Mouse (Mus musculus) spleen, adult 2 months (tissue): Measurements from ENCODE around the gene Cxcl9. TPM values are rescaled to one million over a fixed set of nuclear protein-coding genes. Genes with fewer than 3 reads are reported as not detected.

Experiments
- DNase-seq, 2 experiments: peaks; one replicate each; pipeline versions ENCODE4 v3.0.0 to v3.0.0-alpha.2; 2012 to 2021; ENCODE audit warnings: low spot score in 2 of 2, low read depth in 1 of 2
- H3K27ac ChIP-seq: fragments of 200-500 bp; 2 replicates; pipeline ENCODE4 v1.5.1; 2012; ENCODE audit warnings: low read length, inconsistent platforms; ENCODE audit not compliant: insufficient read depth
- H3K27me3 ChIP-seq: fragments of 200-500 bp; 2 replicates; pipeline ENCODE4 v1.6.1; 2012; ENCODE audit warnings: mild to moderate bottlenecking, moderate library complexity, low read length, inconsistent platforms; ENCODE audit not compliant: control insufficient read depth, insufficient read depth
- H3K36me3 ChIP-seq: fragments of 200-500 bp; 2 replicates; pipeline ENCODE4 v1.6.1; 2012; ENCODE audit warnings: mild to moderate bottlenecking, low read length, inconsistent platforms; ENCODE audit not compliant: control insufficient read depth, insufficient read depth
- H3K4me1 ChIP-seq: fragments of 200-500 bp; 2 replicates; pipeline ENCODE4 v1.6.1; 2011; ENCODE audit warnings: inconsistent platforms; ENCODE audit not compliant: control insufficient read depth, insufficient read depth, insufficient read length
- H3K4me3 ChIP-seq: fragments of 200-500 bp; 2 replicates; pipeline ENCODE4 v1.5.1; 2011; ENCODE audit warnings: mild to moderate bottlenecking, inconsistent platforms; ENCODE audit not compliant: insufficient read depth, insufficient read length; ENCODE audit errors: extremely low read depth
- CTCF ChIP-seq: fragments of 200-500 bp; IDR thresholded peaks from 2 replicates; pipeline ENCODE4 v1.5.1; 2011; ENCODE audit warnings: mild to moderate bottlenecking, inconsistent platforms; ENCODE audit not compliant: insufficient read depth, insufficient read length, insufficient replicate concordance; ENCODE audit errors: extremely low read depth
- POLR2A ChIP-seq: fragments of 200-500 bp; IDR thresholded peaks from 2 replicates; pipeline ENCODE4 v1.6.1; 2011; ENCODE audit warnings: low read depth, low read length, inconsistent platforms
- WGBS: fragments of 180-500 bp; shearing (Covaris S2); methylation state at CpG from one replicate; pipeline ENCODE4 v1.1.7; 2018; 5-methylcytosine and 5-hydroxymethylcytosine counted together
- polyA plus RNA-seq: library from polyadenylated mRNA; depleted of rRNA; stranded (reverse); fragments of >200 nt; gene quantifications from 2 replicates; pipeline ENCODE4 v1.2.3, GENCODE M21; 2012

The Cxcl9 gene
- polyA plus RNA-seq, 1 experiment, result 31.2 TPM

DNA sequence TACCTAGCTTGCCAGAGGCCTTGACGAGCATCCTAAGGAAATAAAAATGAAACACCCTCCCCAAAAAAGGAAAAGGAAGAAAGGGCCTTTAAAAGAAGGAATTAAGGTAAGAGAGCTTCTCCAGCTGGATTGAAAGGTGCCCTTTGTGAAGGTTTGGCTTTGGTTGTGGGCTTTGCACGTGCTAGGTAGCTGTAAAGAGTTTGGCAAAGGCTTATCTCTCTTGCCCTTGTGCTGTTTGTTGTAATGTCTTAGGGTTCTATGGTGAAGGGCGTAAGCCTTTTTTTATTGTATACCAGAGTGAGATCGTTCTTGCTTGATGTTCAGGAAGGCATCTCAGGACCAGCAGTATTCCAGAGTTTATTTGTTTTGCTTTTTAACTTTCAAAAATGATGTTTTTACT, 12.7 kb upstream of the Cxcl9 start:
- no peak overlapping the region for H3K4me3 ChIP-seq
- H3K27ac ChIP-seq, result no peak overlapping the region
- no peaks in the 10 kb centered on the region for H3K4me1 ChIP-seq
- WGBS, result 71% methylated on average over 4 of the region's 4 CpGs
- no peak for TF ChIP-seq POLR2A
- no peak for TF ChIP-seq CTCF
- no peaks in the 10 kb centered on the region for H3K27me3 ChIP-seq
- no peaks in the 10 kb centered on the region for H3K36me3 ChIP-seq
- DNase-seq, result no peak

- TF ChIP-seq CTCF, result no peak
- TF ChIP-seq POLR2A, result no peak
- Histone ChIP-seq H3K27ac (no peak overlapping the region), H3K27me3 (no peaks in the 10 kb centered on the region), H3K4me1 (no peaks in the 10 kb centered on the region), H3K36me3 (no peaks in the 10 kb centered on the region), H3K4me3 (no peak overlapping the region)
- no peak for DNase-seq
- WGBS, result 36% methylated on average over 3 of the region's 3 CpGs
Measured at GRCm38 (mm10) chr5:92336743-92337142, 8.9 kb upstream of the Cxcl9 start.

DNA sequence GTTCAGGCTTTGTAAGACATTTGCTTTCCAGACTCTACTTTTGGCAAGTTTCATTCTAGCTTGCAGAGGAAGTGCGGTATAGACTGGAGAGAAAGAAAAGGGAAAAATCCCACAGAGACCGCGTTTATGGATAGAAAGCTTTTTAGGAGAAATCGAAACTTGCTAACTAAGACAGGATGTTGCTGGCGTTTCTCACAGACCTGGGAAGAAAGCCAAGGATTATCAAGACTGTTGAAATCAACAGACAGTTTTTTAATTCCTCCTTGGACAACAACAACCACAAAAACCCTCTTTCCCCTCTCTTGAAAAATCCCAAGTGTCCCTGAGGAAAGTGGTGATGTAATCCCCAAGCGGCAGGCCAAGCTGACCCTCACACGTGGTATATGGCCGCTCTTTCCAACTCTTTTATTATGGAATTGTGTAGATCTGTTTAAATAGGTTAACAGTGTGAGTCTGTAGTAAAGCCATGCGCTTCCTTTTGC, 4.5 kb upstream of the Cxcl9 start:
- no peak overlapping the region for H3K27ac ChIP-seq
- H3K4me3 ChIP-seq, result no peak overlapping the region
- no peak for TF ChIP-seq CTCF
- TF ChIP-seq POLR2A, result no peak
- no peaks in the 10 kb centered on the region for H3K4me1 ChIP-seq
- H3K27me3 ChIP-seq, result peaks cover 2% of the 10 kb centered on the region; the same call in 1 of the 2 replicates
- no peak for DNase-seq
- WGBS, result 56% methylated on average over 9 of the region's 9 CpGs
- H3K36me3 ChIP-seq, result no peaks in the 10 kb centered on the region

GRCm38 (mm10) chr5:92331635-92332338, 3.9 kb upstream of the Cxcl9 start, which contains the start of gene Art3:
TSS of gene Art3 (plus strand) at chr5:92331827.
- 92% methylated on average over 17 of the region's 17 CpGs for WGBS
- Histone ChIP-seq H3K27ac (no peak within 1 kb of the TSS), H3K4me1 (no peaks in the 10 kb centered on the region), H3K4me3 (no peak within 1 kb of the TSS), H3K27me3 (peaks cover 2% of the 10 kb centered on the region; the same call in 1 of the 2 replicates), H3K36me3 (no peaks in the 10 kb centered on the region)
- no peak for DNase-seq
- TF ChIP-seq CTCF, result no peak
- TF ChIP-seq POLR2A, result no peak

- no peak for DNase-seq
- WGBS, result 87% methylated on average over 12 of the region's 12 CpGs
- no peak overlapping the region for H3K27ac ChIP-seq
Measured at GRCm38 (mm10) chr5:92331122-92331521, 3.2 kb upstream of the Cxcl9 start.

GRCm38 (mm10) chr5:92327367-92327766, 512 bp downstream of the Cxcl9 start:
- DNase-seq, result no peak
- no peaks in the 10 kb centered on the region for H3K4me1 ChIP-seq
- no peak overlapping the region for H3K27ac ChIP-seq
- WGBS, result 5% methylated on average over 6 of the region's 6 CpGs
- H3K36me3 ChIP-seq, result no peaks in the 10 kb centered on the region
- TF ChIP-seq CTCF (no peak), POLR2A (no peak)
- H3K4me3 ChIP-seq, result no peak overlapping the region
- peaks cover 2% of the 10 kb centered on the region; the same call in 1 of the 2 replicates for H3K27me3 ChIP-seq

More at GRCm38 (mm10) chr5:92331122-92331521, 3.2 kb upstream of the Cxcl9 start:
- TF ChIP-seq POLR2A (no peak), CTCF (no peak)
- Histone ChIP-seq H3K36me3 (no peaks in the 10 kb centered on the region), H3K4me3 (no peak overlapping the region), H3K4me1 (no peaks in the 10 kb centered on the region), H3K27me3 (peaks cover 2% of the 10 kb centered on the region; the same call in 1 of the 2 replicates)

GRCm38 (mm10) chr5:92323264-92323663, 4.6 kb downstream of the Cxcl9 start:
- WGBS, result 85% methylated on average over 5 of the region's 5 CpGs
- DNase-seq, result no peak
- TF ChIP-seq POLR2A (no peak), CTCF (no peak)
- Histone ChIP-seq H3K27me3 (no peaks in the 10 kb centered on the region), H3K4me1 (no peaks in the 10 kb centered on the region), H3K27ac (no peak overlapping the region), H3K4me3 (no peak overlapping the region), H3K36me3 (no peaks in the 10 kb centered on the region)
